Mouse (Mus musculus): ENCODE results near the gene Kcnab1. TPM values are rescaled to one million over a fixed set of nuclear protein-coding genes. Genes with fewer than 3 reads are reported as not detected.

Kcnab1 gene
- polyA plus RNA-seq, 1 experiment from 2014 or later, result 4.5 TPM

GRCm38 (mm10) chr3:65273317-65273716, 164.1 kb downstream of the Kcnab1 start:
- DNase-seq (ENCODE audit: low spot score) (no peak), ATAC-seq (replicated peaks; ENCODE audit: low FRiP score) (no peak)
- H3K4me2 ChIP-seq, result no peak overlapping the region
- H3K4me1 ChIP-seq (replicated peaks; ENCODE audit: control insufficient read depth, insufficient read depth, low read length), result no peaks in the 10 kb centered on the region
- H3K9me3 ChIP-seq (ENCODE audit: control insufficient read depth, low read length), result no peaks in the 10 kb centered on the region
- no peak overlapping the region for H3K9ac ChIP-seq (ENCODE audit: low read depth, low read length)
- no peaks in the 10 kb centered on the region for H3K36me3 ChIP-seq (ENCODE audit: control insufficient read depth, insufficient read depth, low read length)
- WGBS, result 79% methylated on average over 1 of the region's 1 CpGs
- no peak overlapping the region for H3K4me3 ChIP-seq (ENCODE audit: low read depth, low read length)
- no peak overlapping the region for H3K27ac ChIP-seq (ENCODE audit: low read depth, low read length)
- H3K27me3 ChIP-seq (replicated peaks; ENCODE audit: control insufficient read depth, insufficient read depth, low read length), result no peaks in the 10 kb centered on the region

DNA sequence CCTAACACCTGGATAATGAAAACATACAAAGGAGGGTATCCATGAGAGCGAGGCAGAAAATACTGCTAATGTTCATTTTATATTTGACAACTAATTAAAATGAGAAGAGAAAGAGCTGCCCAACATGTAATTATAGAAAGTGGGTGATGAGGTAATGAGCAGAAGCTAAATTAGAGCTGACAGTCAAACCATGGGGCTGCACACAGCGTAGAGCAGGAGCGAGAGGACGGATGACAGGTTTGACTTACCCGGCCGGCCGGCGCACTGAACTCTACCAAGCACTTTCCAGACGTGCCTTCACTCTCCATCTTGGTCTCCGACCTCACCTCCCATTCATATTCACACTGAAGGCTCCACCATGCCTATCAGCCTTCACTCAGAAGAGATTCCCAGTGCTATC, 168.6 kb downstream of the Kcnab1 start:
- Histone ChIP-seq H3K4me3 (ENCODE audit: low read depth, low read length) (no peak overlapping the region), H3K9ac (ENCODE audit: low read depth, low read length) (no peak overlapping the region), H3K36me3 (ENCODE audit: control insufficient read depth, insufficient read depth, low read length) (no peaks in the 10 kb centered on the region), H3K27me3 (replicated peaks; ENCODE audit: control insufficient read depth, insufficient read depth, low read length) (no peaks in the 10 kb centered on the region), H3K9me3 (ENCODE audit: control insufficient read depth, low read length) (no peaks in the 10 kb centered on the region), H3K27ac (ENCODE audit: low read depth, low read length) (no peak overlapping the region), H3K4me2 (no peak overlapping the region), H3K4me1 (replicated peaks; ENCODE audit: control insufficient read depth, insufficient read depth, low read length) (no peaks in the 10 kb centered on the region)
- 85% methylated on average over 10 of the region's 10 CpGs for WGBS
- ATAC-seq (replicated peaks; ENCODE audit: low FRiP score), result no peak
- DNase-seq (ENCODE audit: low spot score), result no peak

DNA sequence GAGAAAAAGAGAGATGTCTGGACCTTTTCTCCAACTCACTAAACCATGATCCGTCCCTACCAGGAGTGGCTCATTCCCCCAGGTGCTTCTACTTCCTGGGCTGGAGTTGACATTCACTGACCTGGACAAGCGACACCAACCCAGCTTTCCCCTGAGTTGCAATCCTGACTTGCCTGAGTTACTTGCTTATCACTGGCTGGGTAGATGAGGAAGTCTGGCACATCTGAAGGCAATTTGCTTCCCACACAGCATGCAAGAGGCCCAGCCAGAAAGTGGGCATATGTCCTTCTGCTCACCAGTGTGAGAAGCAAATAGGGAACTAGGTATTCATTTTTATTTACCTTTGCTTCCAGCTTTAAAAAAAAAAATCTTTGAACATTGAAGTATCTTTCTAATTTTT, 174.2 kb downstream of the Kcnab1 start:
- Histone ChIP-seq H3K36me3 (ENCODE audit: control insufficient read depth, insufficient read depth, low read length) (no peaks in the 10 kb centered on the region), H3K9ac (ENCODE audit: low read depth, low read length) (no peak overlapping the region), H3K27me3 (replicated peaks; ENCODE audit: control insufficient read depth, insufficient read depth, low read length) (no peaks in the 10 kb centered on the region), H3K4me1 (replicated peaks; ENCODE audit: control insufficient read depth, insufficient read depth, low read length) (no peaks in the 10 kb centered on the region), H3K9me3 (ENCODE audit: control insufficient read depth, low read length) (no peaks in the 10 kb centered on the region), H3K27ac (ENCODE audit: low read depth, low read length) (no peak overlapping the region), H3K4me2 (no peak overlapping the region), H3K4me3 (ENCODE audit: low read depth, low read length) (no peak overlapping the region)
- ATAC-seq (replicated peaks; ENCODE audit: low FRiP score) (no peak), DNase-seq (ENCODE audit: low spot score) (no peak)
- 72% methylated on average over 2 of the region's 2 CpGs for WGBS

DNA sequence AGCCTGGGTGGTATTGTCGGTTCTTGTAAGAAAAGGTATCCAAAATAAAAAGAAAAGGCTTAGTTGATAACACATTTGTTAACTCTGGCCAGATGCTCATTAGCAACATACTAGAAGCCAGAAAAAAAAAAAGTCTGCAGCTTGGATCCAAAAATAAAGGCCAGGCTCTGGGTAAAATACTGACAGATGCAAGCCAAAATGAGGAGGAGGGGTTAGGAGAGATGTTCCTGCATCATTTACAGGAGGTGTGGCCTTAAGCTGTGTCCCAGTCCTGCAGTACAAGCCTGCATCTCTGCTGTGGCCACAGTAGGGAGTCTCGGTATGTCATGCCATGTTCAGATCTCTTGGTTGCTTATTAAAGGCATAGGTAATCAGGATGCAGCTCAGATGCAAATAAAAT, 179.8 kb downstream of the Kcnab1 start:
- Histone ChIP-seq H3K27ac (ENCODE audit: low read depth, low read length) (no peak overlapping the region), H3K4me2 (no peak overlapping the region), H3K27me3 (replicated peaks; ENCODE audit: control insufficient read depth, insufficient read depth, low read length) (no peaks in the 10 kb centered on the region), H3K36me3 (ENCODE audit: control insufficient read depth, insufficient read depth, low read length) (no peaks in the 10 kb centered on the region), H3K9ac (ENCODE audit: low read depth, low read length) (no peak overlapping the region), H3K9me3 (ENCODE audit: control insufficient read depth, low read length) (no peaks in the 10 kb centered on the region), H3K4me3 (ENCODE audit: low read depth, low read length) (no peak overlapping the region), H3K4me1 (replicated peaks; ENCODE audit: control insufficient read depth, insufficient read depth, low read length) (no peaks in the 10 kb centered on the region)
- 69% methylated on average over 2 of the region's 2 CpGs for WGBS
- DNase-seq (ENCODE audit: low spot score), result no peak
- no peak for ATAC-seq (replicated peaks; ENCODE audit: low FRiP score)

GRCm38 (mm10) chr3:65296996-65297395, 187.8 kb downstream of the Kcnab1 start:
- Histone ChIP-seq H3K36me3 (ENCODE audit: control insufficient read depth, insufficient read depth, low read length) (no peaks in the 10 kb centered on the region), H3K4me2 (no peak overlapping the region), H3K9me3 (ENCODE audit: control insufficient read depth, low read length) (no peaks in the 10 kb centered on the region), H3K27ac (ENCODE audit: low read depth, low read length) (no peak overlapping the region), H3K9ac (ENCODE audit: low read depth, low read length) (no peak overlapping the region), H3K4me1 (replicated peaks; ENCODE audit: control insufficient read depth, insufficient read depth, low read length) (no peaks in the 10 kb centered on the region), H3K27me3 (replicated peaks; ENCODE audit: control insufficient read depth, insufficient read depth, low read length) (no peaks in the 10 kb centered on the region), H3K4me3 (ENCODE audit: low read depth, low read length) (no peak overlapping the region)
- DNase-seq (ENCODE audit: low spot score) (no peak), ATAC-seq (replicated peaks; ENCODE audit: low FRiP score) (no peak)
- WGBS, result 71% methylated on average over 4 of the region's 4 CpGs

DNA sequence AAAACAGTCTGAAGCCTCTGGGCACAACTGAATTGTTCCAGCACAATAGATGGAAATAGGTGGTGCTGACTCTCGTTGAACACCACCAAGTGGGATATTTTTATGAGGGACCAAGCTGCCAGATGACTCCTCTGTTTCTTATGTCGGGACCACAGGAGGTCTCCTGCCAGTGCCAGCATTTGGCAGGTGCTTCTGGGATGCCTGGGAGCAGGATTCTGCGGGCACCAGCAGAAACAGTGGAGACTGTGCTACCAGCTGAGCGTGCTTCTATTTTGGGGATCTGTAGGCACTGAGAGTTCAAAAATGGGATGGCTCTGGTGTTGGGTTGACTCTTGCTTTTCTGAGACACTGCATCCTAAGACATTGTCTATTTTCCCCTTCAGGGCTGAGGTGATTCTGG, 190.0 kb downstream of the Kcnab1 start:
- no peak for ATAC-seq (replicated peaks; ENCODE audit: low FRiP score)
- DNase-seq (ENCODE audit: low spot score), result no peak
- no peak overlapping the region for H3K27ac ChIP-seq (ENCODE audit: low read depth, low read length)
- no peak overlapping the region for H3K9ac ChIP-seq (ENCODE audit: low read depth, low read length)
- H3K36me3 ChIP-seq (ENCODE audit: control insufficient read depth, insufficient read depth, low read length), result no peaks in the 10 kb centered on the region
- H3K4me2 ChIP-seq, result no peak overlapping the region
- WGBS, result 84% methylated on average over 4 of the region's 4 CpGs
- H3K27me3 ChIP-seq (replicated peaks; ENCODE audit: control insufficient read depth, insufficient read depth, low read length), result no peaks in the 10 kb centered on the region
- H3K9me3 ChIP-seq (ENCODE audit: control insufficient read depth, low read length), result no peaks in the 10 kb centered on the region
- H3K4me3 ChIP-seq (ENCODE audit: low read depth, low read length), result no peak overlapping the region
- no peaks in the 10 kb centered on the region for H3K4me1 ChIP-seq (replicated peaks; ENCODE audit: control insufficient read depth, insufficient read depth, low read length)

DNA sequence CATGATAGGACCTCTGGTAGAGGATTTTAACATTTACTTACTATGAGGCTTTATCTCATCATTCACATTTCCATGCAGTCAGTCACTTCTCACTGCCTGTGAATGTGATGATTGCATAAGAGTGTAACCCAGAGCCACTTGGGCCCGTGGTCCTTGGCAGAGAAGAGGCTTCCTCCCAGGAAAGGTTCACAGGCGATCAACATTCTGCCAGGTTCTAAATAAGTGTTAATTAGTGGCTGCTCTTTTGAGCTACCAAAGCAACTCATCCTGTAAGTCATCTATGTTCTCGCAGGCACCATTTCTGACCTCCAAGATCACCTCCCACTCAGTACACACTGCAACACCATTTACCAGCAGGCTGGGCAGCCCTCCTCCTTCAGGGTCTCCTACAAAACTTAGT, 192.3 kb downstream of the Kcnab1 start:
- 44% methylated on average over 3 of the region's 3 CpGs for WGBS
- Histone ChIP-seq H3K27me3 (replicated peaks; ENCODE audit: control insufficient read depth, insufficient read depth, low read length) (no peaks in the 10 kb centered on the region), H3K36me3 (ENCODE audit: control insufficient read depth, insufficient read depth, low read length) (no peaks in the 10 kb centered on the region)

GRCm38 (mm10) chr3:65302559-65302958, 193.4 kb downstream of the Kcnab1 start:
- Histone ChIP-seq H3K27ac (ENCODE audit: low read depth, low read length) (no peak overlapping the region), H3K4me2 (no peak overlapping the region), H3K27me3 (replicated peaks; ENCODE audit: control insufficient read depth, insufficient read depth, low read length) (no peaks in the 10 kb centered on the region), H3K4me1 (replicated peaks; ENCODE audit: control insufficient read depth, insufficient read depth, low read length) (no peaks in the 10 kb centered on the region), H3K9ac (ENCODE audit: low read depth, low read length) (no peak overlapping the region), H3K4me3 (ENCODE audit: low read depth, low read length) (no peak overlapping the region), H3K9me3 (ENCODE audit: control insufficient read depth, low read length) (no peaks in the 10 kb centered on the region), H3K36me3 (ENCODE audit: control insufficient read depth, insufficient read depth, low read length) (no peaks in the 10 kb centered on the region)
- ATAC-seq (replicated peaks; ENCODE audit: low FRiP score) (no peak), DNase-seq (ENCODE audit: low spot score) (no peak)
- WGBS, result 41% methylated on average over 5 of the region's 5 CpGs

More for the DNA sequence above, 192.3 kb downstream of the Kcnab1 start:
- H3K4me2 ChIP-seq, result no peak overlapping the region
- H3K27ac ChIP-seq (ENCODE audit: low read depth, low read length), result no peak overlapping the region
- ATAC-seq (replicated peaks; ENCODE audit: low FRiP score), result no peak
- H3K9me3 ChIP-seq (ENCODE audit: control insufficient read depth, low read length), result no peaks in the 10 kb centered on the region
- no peak overlapping the region for H3K9ac ChIP-seq (ENCODE audit: low read depth, low read length)
- no peaks in the 10 kb centered on the region for H3K4me1 ChIP-seq (replicated peaks; ENCODE audit: control insufficient read depth, insufficient read depth, low read length)
- no peak for DNase-seq (ENCODE audit: low spot score)
- H3K4me3 ChIP-seq (ENCODE audit: low read depth, low read length), result no peak overlapping the region

DNA sequence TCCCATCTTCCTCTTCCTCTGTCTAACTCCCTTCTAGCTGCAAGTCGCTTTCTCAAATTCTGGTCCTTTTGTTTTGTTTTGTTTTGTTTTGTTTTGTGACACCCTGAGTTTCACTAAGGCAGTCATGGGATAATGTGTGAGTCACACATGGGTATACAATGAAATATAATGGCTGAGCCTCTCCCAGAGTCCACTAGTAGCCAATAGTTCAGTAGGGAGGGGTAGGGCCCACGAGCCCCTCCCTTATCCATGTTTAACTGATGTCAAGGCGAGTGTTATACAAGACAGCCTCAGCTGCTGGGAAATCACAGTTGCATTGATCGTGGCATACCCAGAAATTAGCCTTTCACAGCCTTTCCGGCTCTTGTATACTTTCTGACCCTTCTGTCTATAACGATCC, 206.7 kb downstream of the Kcnab1 start:
- ATAC-seq (replicated peaks; ENCODE audit: low FRiP score) (no peak), DNase-seq (ENCODE audit: low spot score) (no peak)
- Histone ChIP-seq H3K9ac (ENCODE audit: low read depth, low read length) (no peak overlapping the region), H3K4me2 (no peak overlapping the region), H3K4me3 (ENCODE audit: low read depth, low read length) (no peak overlapping the region), H3K4me1 (replicated peaks; ENCODE audit: control insufficient read depth, insufficient read depth, low read length) (no peaks in the 10 kb centered on the region), H3K9me3 (ENCODE audit: control insufficient read depth, low read length) (no peaks in the 10 kb centered on the region), H3K27me3 (replicated peaks; ENCODE audit: control insufficient read depth, insufficient read depth, low read length) (no peaks in the 10 kb centered on the region), H3K36me3 (ENCODE audit: control insufficient read depth, insufficient read depth, low read length) (no peaks in the 10 kb centered on the region), H3K27ac (ENCODE audit: low read depth, low read length) (no peak overlapping the region)
- WGBS, result 75% methylated on average over 6 of the region's 6 CpGs

All from liver, embryonic 11.5 days (tissue).